Mouse (Mus musculus) cerebellum, adult 11 months (tissue): ENCODE results near the gene Ptbp3.

Experiments used
- DNase-seq: peaks from one replicate; pipeline ENCODE4 v3.0.0; 2022

Ptbp3 gene

GRCm38 (mm10) chr4:59465449-59465848 is 83.7 kb downstream of the Ptbp3 start:
- DNase-seq: no peak

DNA sequence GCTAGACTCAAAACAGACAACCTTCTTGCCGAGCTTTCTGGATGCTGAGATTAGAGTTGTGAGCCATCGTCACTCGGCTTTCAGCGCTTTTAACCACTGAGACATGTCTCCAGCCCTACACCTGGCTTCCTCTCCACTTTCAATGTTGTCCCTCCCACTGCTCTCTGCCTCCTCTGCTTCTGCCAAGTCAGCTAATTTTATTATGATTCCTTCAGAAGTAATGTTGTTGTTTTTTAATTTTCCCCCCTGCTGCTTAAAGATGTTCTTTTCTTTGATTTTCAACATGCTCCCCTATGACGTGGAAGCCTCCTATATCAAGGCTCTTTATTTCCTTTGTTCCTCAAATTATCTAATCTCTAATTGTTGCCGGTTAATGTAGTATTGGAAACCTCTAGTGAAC is 84.5 kb downstream of the Ptbp3 start:
- no peak for DNase-seq

DNA sequence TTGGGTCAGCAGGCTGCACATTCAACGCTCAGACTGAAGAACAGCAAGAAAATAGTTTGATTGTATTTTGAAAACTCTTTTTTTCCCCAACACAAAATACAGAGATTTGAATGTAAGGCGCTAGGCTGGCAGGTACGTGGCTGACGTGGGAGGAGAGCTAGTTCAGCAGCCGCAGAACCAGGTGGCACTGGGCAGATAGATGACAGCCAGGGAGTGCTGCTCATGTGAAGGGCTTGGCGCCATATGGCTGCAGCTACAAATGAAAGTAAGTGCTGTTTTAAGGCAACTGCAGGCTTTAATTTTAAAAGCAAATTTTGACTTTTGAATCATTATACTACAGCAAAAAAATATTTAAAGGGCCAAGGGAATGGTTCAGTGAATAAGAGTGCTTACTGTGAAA is 86.7 kb downstream of the Ptbp3 start:
- DNase-seq: no peak

DNA sequence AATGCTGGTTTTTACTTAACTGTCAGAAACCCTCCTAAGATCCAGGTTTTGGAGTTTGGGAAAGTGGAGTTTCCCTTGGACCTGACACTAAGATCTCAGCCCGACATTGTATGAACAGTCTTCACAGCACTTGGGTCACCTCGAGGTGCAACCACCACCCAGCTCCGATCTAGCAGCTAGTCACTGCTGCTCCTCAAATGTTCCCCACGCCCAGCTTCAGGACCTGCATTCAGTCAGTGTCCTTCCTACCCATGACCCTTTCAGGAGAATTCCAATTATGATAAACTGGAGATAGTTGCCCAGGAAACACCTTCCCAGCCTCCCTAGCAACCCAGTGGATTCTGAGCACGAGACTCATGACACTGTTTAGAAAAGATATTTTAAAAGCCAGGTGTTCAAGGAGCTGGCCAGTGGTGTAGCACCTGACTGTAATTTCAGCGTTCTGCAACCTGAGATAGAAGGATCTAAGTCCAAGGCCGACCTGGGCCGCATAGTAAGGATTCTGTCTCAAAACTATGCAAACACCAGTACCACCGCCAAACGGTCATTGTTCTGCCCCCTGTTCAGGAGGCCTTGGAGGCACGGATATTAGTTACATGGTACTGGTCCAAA is 87.9 kb downstream of the Ptbp3 start:
- DNase-seq: no peak

GRCm38 (mm10) chr4:59459216-59459955 is 89.8 kb downstream of the Ptbp3 start:
- DNase-seq: no peak

GRCm38 (mm10) chr4:59457941-59458340 is 91.2 kb downstream of the Ptbp3 start:
- no peak for DNase-seq

- DNase-seq: no peak
These were observed 92.1 kb downstream of the Ptbp3 start for GRCm38 (mm10) chr4:59457091-59457490.

DNA sequence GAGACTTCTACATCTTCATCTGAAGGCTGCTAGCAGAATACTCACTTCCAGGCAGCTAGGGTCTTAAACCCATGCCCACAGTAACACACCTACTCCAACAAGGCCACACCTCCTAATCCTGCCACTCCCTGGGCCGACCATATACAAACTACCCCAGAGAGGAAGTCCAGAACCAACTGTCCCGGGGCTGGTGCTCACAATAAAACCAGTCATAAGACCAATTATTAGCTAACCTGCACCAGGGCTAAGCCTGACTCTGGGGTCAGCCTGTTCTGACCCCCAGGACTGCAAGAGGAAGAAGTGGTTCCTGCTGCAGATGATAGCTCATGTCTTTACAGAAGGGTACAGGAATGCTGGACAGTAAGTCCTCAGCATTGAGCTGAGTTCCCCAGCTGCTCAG is 93.7 kb downstream of the Ptbp3 start:
- no peak for DNase-seq

- DNase-seq: no peak
These were observed 95.1 kb downstream of the Ptbp3 start for GRCm38 (mm10) chr4:59454046-59454445.

- DNase-seq: no peak
These were observed 96.6 kb downstream of the Ptbp3 start for GRCm38 (mm10) chr4:59452503-59452933.

- no peak for DNase-seq
These were observed 98.3 kb downstream of the Ptbp3 start for GRCm38 (mm10) chr4:59450906-59451305.

DNA sequence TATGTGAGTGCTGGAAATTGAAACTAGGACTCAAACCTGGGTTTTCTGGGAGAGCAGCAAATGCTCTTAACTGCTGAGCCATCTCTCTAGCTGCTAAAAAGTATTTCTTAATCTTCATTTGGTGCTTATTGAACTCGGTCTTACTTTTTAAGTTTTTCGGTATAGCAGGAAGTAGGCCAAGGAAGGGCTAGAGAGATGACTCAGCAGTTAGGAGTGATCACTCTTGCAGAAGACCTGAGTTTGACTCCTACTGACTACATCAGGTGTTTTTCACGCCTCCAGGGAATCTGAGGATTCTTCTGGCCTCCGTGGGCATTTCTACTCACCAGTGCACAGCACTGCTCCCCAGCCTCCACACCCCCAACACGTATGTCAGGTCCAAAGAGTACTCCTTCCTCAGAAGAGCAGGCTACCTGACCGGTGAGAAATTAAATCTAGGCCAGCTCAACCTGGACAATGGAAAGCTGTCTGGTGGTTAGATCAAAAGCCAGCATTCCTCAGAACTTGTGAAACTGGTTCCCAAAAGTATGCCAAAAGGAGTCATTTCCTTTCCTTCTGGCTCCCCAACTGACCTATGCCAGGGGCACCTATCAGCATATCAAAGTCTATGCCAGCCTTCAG is 98.8 kb downstream of the Ptbp3 start:
- no peak for DNase-seq

- no peak for DNase-seq
These were observed 101.9 kb downstream of the Ptbp3 start for GRCm38 (mm10) chr4:59447296-59447695.

DNA sequence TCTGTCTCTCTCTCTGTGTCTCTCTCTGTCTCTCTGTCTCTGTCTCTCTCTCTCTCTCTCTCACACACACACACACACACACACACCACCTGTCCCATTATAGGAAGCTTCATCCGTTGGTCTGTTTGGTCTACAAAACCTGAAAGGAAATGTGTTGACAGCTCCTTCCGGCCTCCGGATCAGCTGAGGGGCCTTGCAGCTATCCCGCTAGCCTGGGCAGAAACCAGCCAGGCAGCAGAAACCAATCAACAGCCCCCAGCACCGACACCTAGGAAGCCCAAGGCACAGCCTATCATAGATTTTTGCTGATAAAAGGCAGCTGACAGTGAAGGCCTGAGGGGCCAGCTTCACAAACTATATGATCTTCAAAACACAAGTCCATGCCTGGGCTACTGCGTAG is 103.6 kb downstream of the Ptbp3 start:
- DNase-seq: no peak

DNA sequence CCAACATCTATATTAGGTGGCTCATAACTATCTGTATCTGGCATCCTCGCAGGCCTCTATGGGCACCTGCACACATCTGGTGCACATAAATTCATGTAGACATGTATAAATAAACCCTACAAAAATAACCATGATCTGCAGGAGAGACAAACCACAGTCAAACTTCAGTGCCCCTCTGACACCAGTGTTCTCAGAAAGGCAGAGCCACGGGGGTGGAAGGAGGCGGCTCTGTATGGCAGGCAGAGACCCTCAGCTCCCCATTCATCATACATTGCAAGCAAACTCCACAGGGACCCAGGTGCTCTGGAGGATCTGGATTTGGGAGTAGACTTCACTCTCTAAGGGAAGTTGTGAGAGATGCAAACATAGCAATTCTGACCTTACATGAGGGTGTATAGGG is 104.2 kb downstream of the Ptbp3 start:
- DNase-seq: no peak

GRCm38 (mm10) chr4:59444085-59444484 is 105.1 kb downstream of the Ptbp3 start:
- no peak for DNase-seq

DNA sequence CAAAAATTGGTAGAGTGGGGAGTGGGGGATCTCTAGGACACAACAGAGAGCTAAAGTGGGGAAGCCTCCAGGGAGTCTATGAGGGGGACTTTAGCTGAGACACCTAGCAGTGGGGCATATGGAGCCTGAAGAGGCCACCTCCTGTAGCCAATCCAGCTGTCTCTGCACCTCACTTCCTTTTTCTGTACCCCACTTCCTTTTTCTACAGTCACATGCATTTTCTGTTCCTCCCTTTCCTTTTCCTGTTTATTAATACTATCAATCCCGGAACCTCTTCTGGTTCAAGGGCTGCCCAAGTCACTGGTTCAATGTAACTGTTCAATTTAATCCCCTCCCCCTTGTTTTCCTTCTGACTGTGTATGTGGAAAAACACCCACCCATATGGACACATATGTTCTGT is 107.9 kb downstream of the Ptbp3 start:
- no peak for DNase-seq

- no peak for DNase-seq
These were observed 109.2 kb downstream of the Ptbp3 start for GRCm38 (mm10) chr4:59439960-59440359.

- DNase-seq: no peak
These were observed 110.1 kb downstream of the Ptbp3 start for GRCm38 (mm10) chr4:59439041-59439440.

DNA sequence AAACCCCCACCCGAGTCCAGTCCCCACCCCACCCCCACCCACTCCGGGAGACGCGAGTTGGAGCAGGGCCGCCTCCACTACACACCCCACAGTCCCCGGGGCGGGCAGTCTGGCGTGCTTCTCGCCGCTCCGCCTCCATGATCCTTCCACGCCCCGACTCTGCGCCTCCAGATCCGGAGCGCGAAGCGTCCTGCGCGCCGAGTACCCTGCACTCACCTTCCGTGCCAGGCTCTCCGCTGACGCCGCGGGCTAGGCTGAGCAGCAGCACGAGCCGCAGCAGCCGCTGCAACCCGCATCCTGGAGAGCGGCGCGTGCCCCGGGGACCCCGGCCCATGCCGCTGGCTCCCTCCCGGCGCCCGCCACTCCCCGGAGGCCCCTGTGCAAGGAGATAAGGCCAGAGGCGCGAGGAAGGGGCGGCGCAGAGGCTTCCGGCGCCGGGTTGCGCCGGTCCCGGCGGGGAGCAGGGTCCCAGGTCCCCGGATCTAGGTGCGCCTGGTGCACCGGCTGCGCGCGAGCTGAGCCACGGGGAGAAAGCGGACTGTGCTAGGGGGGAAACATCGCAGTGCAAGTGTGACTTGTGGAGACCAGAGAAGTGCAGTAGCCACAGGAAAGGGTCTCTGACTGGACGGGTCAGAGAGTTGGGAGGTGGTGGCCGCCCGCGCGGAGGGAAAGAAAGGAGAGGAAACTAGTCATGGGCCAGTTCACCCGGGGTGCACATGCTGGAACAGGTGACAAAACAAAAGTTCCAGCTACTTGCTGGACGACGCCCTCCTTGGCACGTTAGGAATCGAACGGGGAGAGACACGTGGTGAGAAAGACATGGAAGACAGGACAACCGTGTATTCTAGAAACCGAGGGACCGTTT is 110.9 kb downstream of the Ptbp3 start, which contains the start of gene Susd1:
Susd1 (minus strand) TSS at position 644 of the 865 bp plus-strand sequence.
- no peak for DNase-seq

GRCm38 (mm10) chr4:59435951-59436350 is 113.2 kb downstream of the Ptbp3 start:
- no peak for DNase-seq

- no peak for DNase-seq
These were observed 115.1 kb downstream of the Ptbp3 start for GRCm38 (mm10) chr4:59434039-59434438.

DNA sequence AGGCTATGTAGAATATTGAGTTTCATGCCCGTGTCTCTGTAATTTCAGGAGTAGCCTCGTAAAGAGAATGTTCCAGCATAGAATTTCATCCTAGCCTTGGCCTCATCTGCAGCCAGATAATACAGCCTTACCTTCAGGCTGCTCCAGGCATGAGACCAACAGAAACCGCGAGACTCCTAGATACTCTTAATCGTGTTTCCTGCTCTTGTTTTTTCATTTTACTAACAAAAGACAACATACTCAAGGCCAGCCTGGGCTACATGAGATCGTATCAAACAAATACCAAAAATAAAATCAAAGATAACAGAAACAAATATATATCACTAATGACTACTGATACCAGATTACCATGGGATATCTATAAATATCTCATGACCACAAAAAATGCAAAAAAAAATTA is 120.0 kb downstream of the Ptbp3 start:
- no peak for DNase-seq
